ENCODE assay signal across 8 mouse cellular contexts in genomic region chr1:20890941-20891399, GRCm38 (mm10). TPM values are rescaled to one million over a fixed set of nuclear protein-coding genes. Genes with fewer than 3 reads are reported as not detected.
DNase-seq lines count a peak whose midpoint lies in the region; ATAC-seq and TF ChIP-seq lines count a peak whose summit lies in the region.

No protein-coding gene starts in this region.

- peak overlapping the region; percentile 87 for H3K27ac ChIP-seq in forebrain, embryonic 14.5 days (ENCODE audit: low read depth, low read length)
- no peak overlapping the region for H3K27ac ChIP-seq in liver, postnatal 0 days (ENCODE audit: low read depth)
- peak overlapping the region; percentile 85 for H3K27ac ChIP-seq in neural tube, embryonic 13.5 days (replicated peaks)

- peak; percentile 47 for TF ChIP-seq CTCF in liver, postnatal 0 days (IDR thresholded peaks at IDR 0.05; ENCODE audit: low read depth)

- no peaks in the 10 kb centered on the region for H3K27me3 ChIP-seq in forebrain, embryonic 14.5 days (replicated peaks; ENCODE audit: control insufficient read depth, insufficient read depth, low read length)
- peaks cover 11% of the 10 kb centered on the region for H3K27me3 ChIP-seq in liver, postnatal 0 days (ENCODE audit: insufficient read depth, low read length)
- no peaks in the 10 kb centered on the region for H3K27me3 ChIP-seq in neural tube, embryonic 13.5 days

- H3K9me3 ChIP-seq in forebrain, embryonic 14.5 days (replicated peaks; ENCODE audit: control insufficient read depth, low read length) = no peaks in the 10 kb centered on the region
- H3K9me3 ChIP-seq in liver, postnatal 0 days (ENCODE audit: low read length) = no peaks in the 10 kb centered on the region
- no peaks in the 10 kb centered on the region for H3K9me3 ChIP-seq in neural tube, embryonic 13.5 days

- ATAC-seq in forebrain, embryonic 14.5 days = peak; percentile 84
- peak; percentile 68 for ATAC-seq in liver, postnatal 0 days
- ATAC-seq in neural tube, embryonic 13.5 days (ENCODE audit: low read depth) = peak; percentile 90

- under 1% methylated on average over 20 of the region's 20 CpGs for WGBS in forebrain, embryonic 14.5 days
- under 1% methylated on average over 20 of the region's 20 CpGs for WGBS in liver, postnatal 0 days (ENCODE audit: insufficient replicate concordance)
- under 1% methylated on average over 20 of the region's 20 CpGs for WGBS in neural tube, embryonic 13.5 days

- peak overlapping the region; percentile 70 for H3K4me3 ChIP-seq in forebrain, embryonic 14.5 days (ENCODE audit: low read depth, low read length)
- H3K4me3 ChIP-seq in liver, postnatal 0 days (ENCODE audit: low read depth, low read length) = peak overlapping the region; percentile 66
- H3K4me3 ChIP-seq in neural tube, embryonic 13.5 days = peak overlapping the region; percentile 79

- H3K36me3 ChIP-seq in forebrain, embryonic 14.5 days (ENCODE audit: control insufficient read depth, insufficient read depth, low read length) = no peaks in the 10 kb centered on the region
- no peaks in the 10 kb centered on the region for H3K36me3 ChIP-seq in liver, postnatal 0 days (replicated peaks; ENCODE audit: insufficient read depth, low read length)
- H3K36me3 ChIP-seq in neural tube, embryonic 13.5 days = no peaks in the 10 kb centered on the region

- H3K4me1 ChIP-seq in forebrain, embryonic 14.5 days (ENCODE audit: control insufficient read depth, insufficient read depth, low read length) = peaks cover 2% of the 10 kb centered on the region; the same call in 1 of the 2 replicates
- H3K4me1 ChIP-seq in liver, postnatal 0 days (ENCODE audit: insufficient read depth) = peaks cover 14% of the 10 kb centered on the region
- H3K4me1 ChIP-seq in neural tube, embryonic 13.5 days (replicated peaks) = peaks cover 29% of the 10 kb centered on the region

- peak overlapping the region; percentile 82 for H3K9ac ChIP-seq in forebrain, embryonic 14.5 days (ENCODE audit: low read length)
- peak overlapping the region; percentile 41 for H3K9ac ChIP-seq in liver, postnatal 0 days (replicated peaks)
- peak overlapping the region; percentile 82 for H3K9ac ChIP-seq in neural tube, embryonic 13.5 days

- peak; percentile 68 for DNase-seq in CD4-positive helper T cell, adult 2 months (ENCODE audit: low read depth, low spot score)
- peak; percentile 36 for DNase-seq in c-Kit-positive CD71-negative TER-119-negative erythroid progenitor cells, embryonic 14.5 days (ENCODE audit: low read depth)
- peak; percentile 76 for DNase-seq in forebrain, embryonic 14.5 days (ENCODE audit: low spot score)
- peak; percentile 12 for DNase-seq in heart, postnatal 25 days (ENCODE audit: low spot score)
- peak; percentile 83 for DNase-seq in layer of hippocampus, adult 11-12 months (ENCODE audit: low spot score)
- DNase-seq in liver, postnatal 0 days = peak; percentile 27
- DNase-seq in telencephalon, adult 2 months (ENCODE audit: low read depth, low spot score) = peak; percentile 64

- TF ChIP-seq EP300 in liver, postnatal 0 days (IDR thresholded peaks at IDR 0.05; ENCODE audit: low read depth) = no peak

- H3K4me2 ChIP-seq in forebrain, embryonic 14.5 days (ENCODE audit: low read length) = peak overlapping the region; percentile 73
- H3K4me2 ChIP-seq in liver, postnatal 0 days (ENCODE audit: low read depth, low read length) = peak overlapping the region; percentile 98
- H3K4me2 ChIP-seq in neural tube, embryonic 13.5 days = peak overlapping the region; percentile 88

- intact Hi-C loops in heart, postnatal 25 days (cut with DNase I) = loop anchor here (2.0 to 5.0 kb wide), 3 partner anchors 41 to 279 kb away; partner anchors contain the start of gene Mcm3

RNA-seq across cellular contexts. Expression of gene Paqr8, which starts 0.6 kb away (rescaled TPM):
- 18.7 and 23.0 TPM in 2 replicates for polyA plus RNA-seq in forebrain, embryonic 14.5 days (2014; fragmentation: Nextera tagmentation; extraction: Ambion mirVana)
- total RNA-seq in heart, postnatal 25 days (2021) = 1 to 10 TPM; 2.0 to 2.3 TPM
- 0.18 and 0.21 TPM in 2 replicates for polyA plus RNA-seq in liver, postnatal 0 days (2015; fragmentation: Nextera tagmentation; extraction: Ambion mirVana)
- polyA plus RNA-seq in neural tube, embryonic 13.5 days (2015; fragmentation: Nextera tagmentation; extraction: Ambion mirVana) = 18.1 and 18.5 TPM in 2 replicates

Comparison
In these comparisons a context has a peak if more than half of its experiments do, and no peak if none do; other contexts are left out.
1. DNase-seq: peak in every context shown above with its lines; median percentile 83 in layer of hippocampus, adult 11-12 months; 76 in forebrain, embryonic 14.5 days; 68 in CD4-positive helper T cell, adult 2 months; 64 in telencephalon, adult 2 months; 36 in c-Kit-positive CD71-negative TER-119-negative erythroid progenitor cells, embryonic 14.5 days; 27 in liver, postnatal 0 days; 12 in heart, postnatal 25 days.
2. RNA of gene Paqr8, which starts 0.6 kb away (polyA plus RNA-seq): 18.7 to 23.0 TPM in forebrain, embryonic 14.5 days and 18.1 to 18.5 TPM in neural tube, embryonic 13.5 days; 0.18 to 0.21 TPM in liver, postnatal 0 days; every median in the first group is over 10 times any median in the second.
3. Peak in every context shown above with its lines, with median percentiles within 50 percentile points of each other: ATAC-seq, H3K4me2 ChIP-seq, H3K4me3 ChIP-seq and H3K9ac ChIP-seq.